Mouse (Mus musculus) 3134 (cell line): Measurements from ENCODE around the gene Clstn3.
"Not testable (repeated sequence)": the region's sequence is repeated elsewhere in the genome, so short reads cannot be mapped to it uniquely, and the experiment has no call there.

Experiments
- DNase-seq: peaks from one replicate; pipeline ENCODE4 v3.0.0-alpha.2; 2011; ENCODE audit warnings: low spot score; ENCODE audit not compliant: insufficient read length; ENCODE audit errors: extremely low read depth

The Clstn3 gene

DNA sequence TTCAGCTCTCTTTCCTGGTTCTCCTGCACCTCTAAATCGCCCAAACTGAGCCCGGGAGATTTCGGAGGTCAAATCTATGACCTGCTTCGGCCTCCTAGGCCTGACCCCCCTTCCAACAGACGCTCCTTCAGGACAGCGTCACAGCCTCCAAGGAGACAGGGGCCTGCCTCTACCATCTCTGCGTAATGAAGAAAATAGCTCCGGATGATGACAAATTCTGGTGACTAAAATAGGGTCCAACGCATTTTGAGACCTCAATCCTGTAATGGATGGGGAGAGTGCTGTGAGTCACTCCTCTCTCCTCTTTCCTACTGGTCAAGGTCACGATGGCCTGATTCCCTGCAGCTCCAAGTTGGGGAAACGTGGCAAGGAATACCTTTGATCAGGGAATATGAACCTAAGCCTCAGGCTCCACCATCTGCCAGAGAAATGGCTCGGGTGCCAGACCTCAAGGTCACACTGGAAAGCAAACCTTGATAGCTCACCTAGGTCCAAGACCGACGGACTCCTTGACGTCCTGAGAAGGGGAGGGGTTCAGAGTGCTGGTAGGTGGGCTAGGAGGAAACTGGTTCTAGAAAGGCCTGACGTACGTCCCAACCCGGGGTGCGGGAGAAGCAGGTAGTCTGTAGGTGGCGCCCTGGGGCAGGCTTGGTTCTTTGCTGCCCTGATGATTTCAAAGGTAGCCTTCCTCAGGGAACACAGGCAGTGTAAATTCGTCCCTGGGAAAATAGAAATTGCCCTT is 49.1 kb downstream of the Clstn3 start:
- peak; percentile 76 for DNase-seq

DNA sequence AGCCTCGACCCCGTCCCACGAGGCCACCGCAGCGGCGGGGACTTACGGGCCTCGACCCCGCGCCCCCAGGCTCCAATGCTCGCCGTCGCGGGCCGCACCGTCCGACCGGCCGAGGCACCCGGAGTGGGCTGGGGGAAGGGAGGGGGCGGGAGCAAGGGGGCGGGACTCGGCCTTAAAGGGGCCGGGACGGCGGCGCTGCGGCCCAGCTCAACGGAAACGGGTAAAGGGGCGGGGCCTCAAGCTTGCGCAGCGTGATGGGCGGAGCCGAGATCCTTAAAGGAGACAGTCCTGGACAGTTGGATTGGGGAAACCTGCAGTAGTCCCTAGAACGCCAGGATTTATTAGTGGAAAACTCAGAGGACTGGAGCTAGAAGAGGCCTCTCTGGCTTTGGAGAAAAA is 49.7 kb downstream of the Clstn3 start, which contains the start of gene Pex5:
Pex5 (minus strand) TSS at position 141 of the 399 bp plus-strand sequence.
- DNase-seq = peak; percentile 90

DNA sequence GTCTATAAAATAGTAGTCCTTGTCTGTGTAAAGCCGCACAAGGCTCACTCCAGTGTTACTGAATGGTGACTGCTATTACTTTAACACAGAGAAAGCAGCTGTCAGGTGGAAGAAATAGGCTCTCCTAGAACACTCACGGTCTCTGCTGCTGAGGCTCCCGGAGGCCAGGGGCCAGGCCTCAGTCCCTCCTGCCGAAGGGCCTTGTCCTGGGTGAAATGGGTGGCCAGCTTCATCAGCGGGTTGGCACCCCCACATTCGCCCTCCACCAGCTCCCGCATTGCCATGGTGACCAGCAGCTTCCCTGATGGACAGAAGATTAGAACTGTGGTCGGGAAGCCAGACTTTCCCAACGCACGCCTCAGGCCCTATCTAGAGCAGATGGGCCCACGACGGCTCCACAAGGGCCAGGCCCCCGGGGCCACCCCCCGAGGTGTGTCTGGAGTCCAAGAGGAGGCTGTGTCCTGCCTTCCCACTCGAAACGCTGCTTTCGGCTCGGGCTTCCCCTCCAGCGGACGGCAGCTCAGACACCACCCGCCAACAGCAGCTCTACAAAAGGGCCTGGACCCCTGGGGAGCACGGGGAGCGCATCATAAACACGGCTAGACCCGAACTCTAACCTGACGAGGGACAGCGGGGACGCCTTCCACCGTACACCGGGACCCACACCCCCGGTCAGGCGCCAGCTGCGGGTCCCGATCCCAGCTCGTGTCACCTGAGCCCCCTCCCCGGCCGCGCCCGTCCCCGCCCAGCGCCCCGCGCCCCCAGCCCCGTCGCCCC is 50.3 kb downstream of the Clstn3 start:
- DNase-seq = peak; percentile 77

DNA sequence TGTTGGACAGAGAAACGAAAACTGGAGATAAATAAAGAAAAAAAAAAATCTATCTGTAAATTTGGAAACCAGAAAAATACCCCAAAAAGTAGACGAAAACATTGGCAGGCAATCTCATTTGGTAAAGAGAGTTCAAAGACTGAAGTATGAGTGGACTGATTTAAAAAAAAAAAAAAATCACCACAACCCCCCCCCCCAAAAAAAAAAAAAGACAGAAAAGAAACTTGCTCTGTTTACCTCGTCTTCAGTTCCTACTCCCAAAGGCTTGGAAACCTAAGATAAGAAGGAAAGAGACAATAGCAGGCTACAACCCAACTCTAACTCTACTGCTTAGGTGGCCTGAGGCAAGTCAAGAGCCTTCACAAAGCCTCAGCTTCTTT is 50.8 kb downstream of the Clstn3 start:
- DNase-seq = no peak

DNA sequence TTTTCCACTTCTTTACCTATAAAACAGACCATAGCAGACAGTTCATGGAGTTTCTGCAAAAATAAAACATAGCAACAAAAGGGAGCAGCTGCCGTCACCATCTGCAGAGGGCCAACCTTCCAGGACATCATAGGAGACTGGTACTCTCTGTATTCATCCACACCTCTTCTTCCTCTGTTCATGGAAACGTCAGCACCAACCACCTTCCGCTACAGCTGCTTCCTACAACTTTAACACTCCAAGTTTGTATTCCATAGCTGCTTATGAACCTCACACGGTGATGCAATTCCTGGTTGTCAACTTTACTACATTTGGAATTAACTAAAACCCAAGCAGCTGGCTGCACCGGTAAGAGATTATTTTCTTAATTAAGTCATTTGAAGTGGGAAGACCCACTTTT is 56.2 kb downstream of the Clstn3 start:
- no peak for DNase-seq

DNA sequence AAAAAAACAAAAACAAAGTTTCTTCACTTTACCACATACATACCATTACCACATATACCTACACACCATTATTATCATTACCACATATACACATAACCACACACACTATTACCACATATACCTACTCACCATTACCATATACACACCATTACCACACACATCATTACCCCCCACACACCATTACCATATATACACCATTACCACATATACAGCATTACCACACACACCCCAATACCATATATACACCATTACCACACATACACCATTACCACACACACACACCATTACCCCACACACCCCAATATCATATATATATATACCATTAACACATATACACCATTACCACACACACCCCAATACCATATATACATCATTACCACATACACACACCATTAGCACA is 57.4 kb downstream of the Clstn3 start:
- DNase-seq = no peak

DNA sequence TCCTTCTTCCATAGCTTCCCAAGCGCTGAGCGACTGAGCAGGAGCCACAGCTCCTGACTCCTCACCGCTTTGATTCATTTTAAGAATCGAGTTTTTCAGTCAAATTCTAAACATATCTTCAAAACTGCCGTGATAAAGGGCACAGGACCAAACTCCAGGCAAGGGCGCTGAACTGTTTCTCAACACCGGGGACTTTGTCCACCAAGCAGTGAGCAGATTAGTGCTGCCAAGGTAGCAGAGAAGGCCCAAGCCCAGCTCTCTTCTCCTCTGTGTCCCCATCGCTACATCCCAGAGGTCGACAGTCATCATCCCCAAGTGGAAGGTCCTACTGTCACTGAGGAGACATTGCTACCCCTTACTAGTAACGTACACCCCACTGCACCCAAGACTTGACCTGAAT is 58.3 kb downstream of the Clstn3 start:
- DNase-seq = no peak

DNA sequence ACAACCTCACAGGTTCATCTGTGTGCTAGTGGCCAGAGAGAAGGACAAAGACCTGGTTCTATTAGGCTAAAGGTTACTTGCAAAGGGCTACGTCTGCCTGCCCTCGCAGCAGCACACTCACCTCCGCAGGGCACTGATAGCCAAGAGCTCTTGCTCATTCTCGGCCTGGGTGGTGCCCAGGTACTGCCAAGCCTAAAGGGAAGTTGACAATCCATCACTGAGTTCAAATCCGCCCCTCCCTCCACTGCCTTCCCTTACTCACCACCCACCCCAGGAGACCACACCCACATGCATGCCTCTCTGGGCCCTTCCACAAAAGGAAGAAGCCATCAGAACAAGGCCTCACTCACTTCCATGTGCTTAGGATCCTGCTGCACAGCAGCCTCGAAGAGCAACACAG is 64.9 kb downstream of the Clstn3 start:
- DNase-seq = no peak

DNA sequence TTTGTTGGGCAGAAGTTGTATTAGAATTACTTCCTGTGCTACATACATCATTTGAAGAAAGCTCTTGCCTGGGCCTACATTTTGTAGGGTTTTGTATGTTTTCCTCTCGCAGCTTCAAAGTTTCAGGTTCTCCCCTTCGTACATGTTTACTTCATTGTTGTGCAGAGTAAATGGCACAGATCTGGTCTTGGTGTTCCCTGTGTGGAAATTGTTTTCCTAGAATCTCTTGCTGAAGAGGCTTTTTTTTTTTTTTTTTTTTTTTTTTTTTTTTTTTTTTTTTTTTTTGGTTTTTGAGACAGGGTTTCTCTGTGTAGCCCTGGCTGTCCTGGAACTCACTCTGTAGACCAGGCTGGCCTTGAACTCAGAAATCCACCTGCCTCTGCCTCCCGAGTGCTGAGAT is 69.6 kb downstream of the Clstn3 start:
- DNase-seq = not testable (repeated sequence)
